Mouse (Mus musculus): ENCODE measurements at regions not wholly inside any gene's neighbourhood (a gene's known extent, or its start where the extent isn't known, plus 50 kb on each side); places are given as distances from the start of the nearest gene placed in this dataset.

- no peak for DNase-seq (ENCODE audit: low spot score in 2 of 2)
Measured at GRCm38 (mm10) chr5:54178966-54179547, 180.8 kb downstream of the Stim2 start.

DNA sequence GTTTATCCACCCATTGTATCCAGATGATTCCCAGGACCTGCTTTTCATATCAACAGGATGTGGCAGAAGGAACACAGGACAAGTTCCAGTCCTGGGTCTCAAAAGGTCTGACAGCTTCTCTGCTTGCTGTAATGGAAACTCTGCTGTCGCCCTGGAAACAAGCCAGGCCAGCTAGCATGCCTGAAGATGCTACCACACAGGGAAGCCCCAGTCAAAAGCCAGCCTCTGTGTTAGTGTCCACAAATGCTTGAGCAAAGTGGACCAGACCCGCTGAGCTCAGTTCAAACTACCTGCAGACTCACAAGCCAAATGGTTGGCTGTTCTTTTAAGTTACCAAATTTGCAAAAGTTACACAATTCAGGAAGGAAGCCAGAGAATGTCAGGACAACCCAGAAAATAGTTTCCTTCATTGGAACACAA lies 181.9 kb downstream of the Stim2 start:
- peak in 1 of 2 experiments; percentile 9 for DNase-seq (ENCODE audit: low spot score in 2 of 2)

GRCm38 (mm10) chr5:54180640-54181326 lies 182.5 kb downstream of the Stim2 start:
- no peak for DNase-seq (ENCODE audit: low spot score in 2 of 2)

GRCm38 (mm10) chr5:54181327-54181863 lies 183.1 kb downstream of the Stim2 start:
- no peak for DNase-seq (ENCODE audit: low spot score in 2 of 2)

DNA sequence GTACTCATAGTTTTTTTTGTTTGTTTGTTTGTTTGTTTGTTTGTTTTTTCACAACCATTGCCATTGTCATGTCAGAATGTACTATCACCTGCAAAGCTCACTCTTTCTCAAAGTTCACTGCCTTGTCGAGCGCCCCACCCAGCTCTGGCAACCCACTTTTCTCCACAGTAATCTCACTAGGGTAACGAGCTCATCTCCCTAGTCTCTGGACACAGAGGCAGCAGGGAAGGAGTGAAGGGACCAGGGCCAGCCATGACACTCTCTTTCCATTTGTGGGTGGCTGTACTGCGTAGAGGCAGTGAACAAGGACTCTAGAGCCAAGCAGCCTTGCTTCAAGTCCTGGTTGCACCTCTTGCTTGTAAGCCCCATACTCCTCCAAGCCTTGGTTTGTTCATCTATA lies 184.5 kb downstream of the Stim2 start:
- DNase-seq (ENCODE audit: low spot score in 2 of 2): no peak

DNA sequence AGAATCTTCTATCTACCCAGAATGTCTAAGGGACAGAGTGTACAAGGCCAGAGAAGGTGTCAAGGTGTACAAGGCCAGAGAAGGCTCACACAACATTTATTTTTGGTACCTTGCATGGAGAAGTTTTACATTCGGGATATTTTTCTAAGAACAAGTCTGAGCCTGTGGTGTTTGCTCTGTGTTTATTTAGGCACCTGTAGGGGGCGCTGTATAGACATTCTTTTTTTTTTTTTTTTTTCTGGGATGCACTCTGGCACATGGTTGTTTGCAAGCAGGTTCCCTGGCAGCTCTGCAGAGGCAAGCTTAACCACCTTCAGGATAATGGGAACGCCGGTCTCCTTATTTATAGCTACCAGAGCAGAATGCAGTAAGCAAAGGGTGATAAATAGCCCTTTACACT lies 187.4 kb downstream of the Stim2 start:
- DNase-seq (ENCODE audit: low spot score in 2 of 2): no peak

DNA sequence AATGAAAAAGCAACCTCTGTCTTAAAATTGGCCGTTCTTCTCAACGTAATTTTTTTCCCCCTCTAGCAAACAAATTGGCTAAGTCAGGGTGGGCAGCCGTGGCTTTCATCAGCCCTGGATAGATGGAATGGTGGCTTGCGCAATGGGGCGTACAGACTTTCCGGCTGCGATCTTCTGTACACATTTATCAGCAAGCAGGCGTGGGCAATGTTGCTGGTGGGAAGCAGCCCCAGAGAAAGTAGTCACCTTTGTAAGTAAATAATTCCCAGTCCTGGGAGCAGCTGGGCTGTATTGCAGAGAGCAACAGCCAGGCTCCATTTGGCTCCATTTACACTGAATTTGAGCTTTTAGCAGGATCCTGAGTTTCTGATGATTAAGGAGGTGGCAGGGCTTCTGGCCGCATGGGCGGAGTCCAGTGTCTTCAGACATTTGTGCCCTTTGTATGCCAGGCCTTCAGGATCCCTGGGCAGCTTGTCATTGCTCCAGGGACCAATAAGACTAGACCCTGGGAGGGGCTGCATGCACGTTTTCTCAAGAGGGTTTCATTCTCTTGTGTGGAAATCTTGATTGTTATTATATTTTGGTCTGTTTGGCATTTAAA lies 187.9 kb downstream of the Stim2 start:
- DNase-seq (ENCODE audit: low spot score in 2 of 2): no peak

DNA sequence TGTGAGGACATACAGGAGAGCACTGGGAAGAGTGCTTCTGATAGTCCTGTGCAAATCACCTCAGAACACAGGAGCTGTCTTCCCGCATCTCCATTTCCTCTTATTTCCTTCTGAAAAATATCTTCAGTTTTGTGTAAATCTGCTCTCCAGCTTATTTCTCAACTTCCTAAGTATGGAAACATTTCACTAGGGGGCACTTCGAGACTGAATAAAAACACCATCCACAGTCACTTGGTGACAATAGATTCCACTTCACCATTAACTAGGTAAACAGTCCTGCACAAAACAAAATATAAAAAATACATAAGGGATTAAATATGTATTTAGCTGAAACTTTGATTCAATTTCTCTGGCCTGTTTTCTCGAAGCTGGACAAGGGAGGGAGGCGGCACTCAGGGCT lies 193.4 kb downstream of the Stim2 start:
- DNase-seq (ENCODE audit: low spot score in 2 of 2): no peak

- DNase-seq (ENCODE audit: low spot score in 2 of 2): no peak
Measured at GRCm38 (mm10) chr5:54194846-54195245, 196.5 kb downstream of the Stim2 start.

- DNase-seq (ENCODE audit: low spot score in 2 of 2): no peak
Measured at GRCm38 (mm10) chr5:54200032-54200431, 201.7 kb downstream of the Stim2 start.

DNA sequence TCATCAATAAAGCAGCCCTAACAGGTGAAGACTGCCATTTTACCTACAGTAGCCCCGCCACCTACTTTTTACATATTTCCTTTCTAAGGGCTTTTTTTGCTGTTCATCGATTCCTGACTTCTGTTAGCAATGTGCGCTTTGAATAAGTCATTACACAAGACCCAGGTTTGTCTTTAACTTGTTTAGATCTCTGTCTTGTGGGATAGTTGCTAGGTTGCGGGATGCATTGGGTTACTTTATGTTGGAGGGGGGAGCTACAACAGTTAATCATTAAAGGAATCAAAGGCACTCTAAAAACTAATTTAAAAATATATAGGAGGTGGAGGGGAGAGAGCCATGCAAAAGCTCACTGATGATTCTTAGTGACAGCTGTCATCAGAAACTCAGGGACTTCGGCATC lies 202.3 kb downstream of the Stim2 start:
- no peak for DNase-seq (ENCODE audit: low spot score in 2 of 2)

DNA sequence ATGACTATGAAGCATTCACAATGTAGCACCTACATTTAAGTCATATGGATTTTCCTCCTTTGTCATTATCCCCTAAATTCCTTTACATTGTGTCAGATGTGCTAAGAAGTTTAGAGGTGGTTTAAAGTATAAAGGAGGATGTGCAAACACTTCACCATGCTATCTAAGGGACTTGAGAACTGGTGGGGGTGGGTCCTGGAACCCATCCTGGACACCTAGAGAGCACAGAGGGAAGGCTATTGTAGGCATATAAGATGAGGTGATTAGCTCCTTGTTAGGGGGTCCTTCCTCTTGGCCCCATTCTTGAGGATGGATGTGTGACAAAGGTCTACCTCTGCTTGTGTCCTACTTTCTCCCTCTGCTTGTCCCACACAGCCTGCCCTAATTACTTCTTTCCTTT lies 213.2 kb downstream of the Stim2 start:
- DNase-seq (ENCODE audit: low spot score in 2 of 2): no peak

- DNase-seq (ENCODE audit: low spot score in 2 of 2): no peak
Measured at GRCm38 (mm10) chr5:54212038-54212589, 213.8 kb downstream of the Stim2 start.

DNA sequence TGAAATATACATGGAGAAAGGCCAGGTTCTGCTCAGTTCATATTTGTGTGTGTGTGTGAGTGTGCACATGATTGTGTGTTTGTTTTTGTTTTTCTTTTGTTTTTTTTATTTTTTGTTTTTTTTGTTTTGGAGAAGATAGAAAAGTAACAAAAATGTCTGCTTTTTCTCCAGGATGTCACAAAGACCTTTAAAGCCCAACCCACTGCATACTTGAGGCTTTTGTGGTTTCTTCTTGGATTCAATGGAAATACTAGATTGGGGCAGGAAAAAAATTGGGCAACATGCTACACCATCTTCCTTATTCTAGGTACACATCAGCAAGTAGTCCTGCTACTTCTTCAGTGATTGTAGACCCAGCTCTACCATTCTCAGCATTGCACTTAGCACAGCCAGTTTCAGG lies 226.7 kb downstream of the Stim2 start:
- no peak for DNase-seq (ENCODE audit: low spot score in 2 of 2)

- no peak for DNase-seq (ENCODE audit: low spot score in 2 of 2)
Measured at GRCm38 (mm10) chr5:54234580-54234979, 236.3 kb downstream of the Stim2 start.

DNA sequence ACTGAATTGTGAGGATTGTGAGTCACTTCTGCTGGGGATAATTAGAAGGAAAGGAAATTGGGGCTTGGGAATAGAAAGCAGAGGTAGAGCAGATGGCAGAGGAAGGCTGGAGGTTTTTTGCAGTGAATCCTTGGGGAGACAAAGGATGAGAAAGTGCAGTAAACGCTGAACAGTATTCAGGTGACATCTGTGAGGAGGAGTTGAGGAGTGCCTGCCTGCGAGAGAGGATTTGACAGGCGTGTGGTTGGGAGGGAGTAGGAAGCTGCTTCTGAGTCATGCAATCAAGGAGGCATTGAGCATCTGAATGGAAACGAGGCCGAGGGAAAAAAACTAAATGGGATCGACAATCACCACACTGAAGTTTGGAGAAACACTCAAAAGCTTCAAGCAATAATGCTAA lies 236.9 kb downstream of the Stim2 start:
- no peak for DNase-seq (ENCODE audit: low spot score in 2 of 2)

GRCm38 (mm10) chr5:54237226-54237625 lies 238.9 kb downstream of the Stim2 start:
- DNase-seq (ENCODE audit: low spot score in 2 of 2): no peak

DNA sequence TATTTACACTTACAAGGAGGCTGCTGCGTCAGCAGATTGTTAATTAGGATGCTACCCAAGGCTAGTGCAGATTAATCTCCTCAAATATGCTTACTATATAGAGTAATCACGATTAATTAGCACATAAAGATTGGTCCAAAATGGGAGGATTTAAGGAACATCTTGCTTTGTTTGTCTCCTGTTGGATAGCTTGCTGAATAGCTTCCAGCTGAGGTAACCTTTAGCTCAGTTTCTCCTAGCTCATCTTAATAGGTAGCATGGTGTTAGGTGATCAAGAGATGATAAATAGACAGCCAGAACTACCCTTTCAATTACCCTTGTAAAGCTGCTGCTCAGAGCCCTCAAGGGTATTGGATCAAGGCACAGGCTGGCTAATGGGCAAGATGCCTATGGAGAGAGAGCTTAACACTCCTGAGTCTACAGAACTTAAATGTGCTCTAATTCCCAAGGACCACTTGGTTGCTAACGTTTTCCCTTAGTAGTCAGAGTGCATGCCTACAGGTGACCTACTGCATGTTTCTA lies 240.4 kb downstream of the Stim2 start:
- DNase-seq (ENCODE audit: low spot score in 2 of 2): no peak

DNA sequence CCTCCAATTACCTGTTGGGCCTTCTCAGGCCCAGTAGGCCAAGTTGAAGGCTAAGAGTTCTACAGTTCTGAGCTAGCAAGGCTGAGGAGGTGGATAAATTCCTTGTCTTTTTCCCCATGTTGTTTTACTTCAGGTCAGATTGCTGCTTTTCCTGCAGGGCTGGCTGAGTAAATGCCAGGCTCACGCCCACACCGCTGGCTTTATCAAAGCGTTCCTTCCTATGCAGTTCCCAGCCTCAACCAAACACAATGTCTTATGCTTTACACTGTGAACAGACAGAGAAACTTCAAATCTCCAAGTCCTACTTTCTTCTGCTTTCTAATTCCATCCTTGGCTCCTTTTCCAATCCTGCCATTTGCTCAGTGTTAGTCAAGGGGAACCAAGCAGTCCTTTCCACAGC lies 241.3 kb downstream of the Stim2 start:
- DNase-seq (ENCODE audit: low spot score in 2 of 2): no peak

DNA sequence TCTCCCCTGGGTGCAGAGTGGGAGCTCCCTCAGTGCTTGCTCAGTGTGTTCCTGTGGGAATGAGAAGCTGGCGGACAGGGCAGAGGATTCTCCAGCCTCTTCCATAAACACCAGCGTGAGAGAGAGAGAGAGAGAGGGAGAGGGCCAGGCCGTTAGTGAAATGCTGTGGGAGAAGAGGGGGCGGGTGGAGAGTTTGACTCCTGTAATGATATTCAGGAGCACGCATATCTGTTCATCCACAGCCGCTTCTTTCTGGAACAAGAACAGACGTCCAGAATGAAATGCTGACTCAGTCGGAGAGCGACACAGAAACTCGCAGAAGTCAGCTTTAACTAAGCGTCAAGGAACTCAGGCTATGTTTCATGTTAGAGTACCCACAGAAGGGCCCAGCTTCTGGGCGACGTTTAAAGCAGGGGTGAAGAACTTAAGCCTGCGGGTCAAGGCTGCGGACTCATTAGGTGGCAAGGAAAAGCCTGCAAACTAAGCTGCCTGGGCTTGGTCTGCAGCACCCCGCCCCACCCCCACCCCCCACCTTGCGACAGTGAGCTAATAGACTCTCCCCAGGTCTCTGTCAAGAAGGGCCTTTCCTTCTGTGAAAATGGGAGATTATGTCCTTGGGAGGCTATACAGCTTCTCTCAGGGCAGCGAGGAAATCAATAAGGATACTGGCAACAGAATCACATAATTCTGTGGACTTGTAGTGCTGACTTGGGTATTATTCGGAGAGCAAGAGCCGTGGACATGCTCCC lies 243.0 kb downstream of the Stim2 start:
- DNase-seq (ENCODE audit: low spot score in 2 of 2): no peak

- no peak for DNase-seq (ENCODE audit: low spot score in 2 of 2)
Measured at GRCm38 (mm10) chr5:54242126-54242525, 243.8 kb downstream of the Stim2 start.

- DNase-seq (ENCODE audit: low spot score in 2 of 2): no peak
Measured at GRCm38 (mm10) chr5:54252038-54252437, 253.7 kb downstream of the Stim2 start.
